Mouse (Mus musculus) left cerebral cortex, adult 2 months (tissue): ENCODE measurements around the gene Ublcp1. TPM values are rescaled to one million over a fixed set of nuclear protein-coding genes. Genes with fewer than 3 reads are reported as not detected.

Experiments used
- DNase-seq, 2 experiments: peaks; one replicate each; pipeline ENCODE4 v3.0.0; 2021 to 2022; ENCODE audit warnings: low spot score in 2 of 2, mixed read lengths in 1 of 2; ENCODE audit errors: extremely low spot score in 1 of 2
- H3K27ac ChIP-seq: fragments of 200-600 bp; 2 replicates; pipeline ENCODE4 v1.8.1; 2022
- H3K4me3 ChIP-seq: fragments of 200-600 bp; 2 replicates; pipeline ENCODE4 v1.8.1; 2022
- CTCF ChIP-seq: fragments of 200-600 bp; IDR thresholded peaks from 2 replicates; pipeline ENCODE4 v1.8.1; 2022; ENCODE audit warnings: antibody characterized with exemption, mild to moderate bottlenecking, moderate library complexity
- intact Hi-C: fragments of 180-260 bp; cut with DNase I; formaldehyde crosslinking; loops from one replicate; pipeline ENCODE4 v1.15.1; 2025
- microRNA-seq, 2 experiments: library from miRNA; unstranded; fragments of <30 nt; microRNA quantifications; one replicate each; pipeline ENCODE4 v1.2.0; 2021
- total RNA-seq, 2 experiments: library from RNA; stranded (reverse); gene quantifications; 2 replicates each; pipeline ENCODE4 v1.2.3; 2021

Ublcp1 gene
- total RNA-seq, 2 experiments from 2014 or later: 45.7 to 50.1 TPM

- Histone ChIP-seq H3K4me3 (no peak overlapping the region), H3K27ac (no peak overlapping the region)
- intact Hi-C loops: no loop called here
- TF ChIP-seq CTCF: no peak
- no peak for DNase-seq
Measured at GRCm38 (mm10) chr11:44408626-44409025, 61.7 kb downstream of the Ublcp1 start.

- no peak overlapping the region for H3K4me3 ChIP-seq
- intact Hi-C loops: no loop called here
- no peak for DNase-seq
- TF ChIP-seq CTCF: no peak
- no peak overlapping the region for H3K27ac ChIP-seq
Measured at GRCm38 (mm10) chr11:44406457-44406856, 63.8 kb downstream of the Ublcp1 start.

GRCm38 (mm10) chr11:44405961-44406360 is 64.3 kb downstream of the Ublcp1 start:
- no peak overlapping the region for H3K4me3 ChIP-seq
- no peak overlapping the region for H3K27ac ChIP-seq
- no peak for TF ChIP-seq CTCF
- intact Hi-C loops: no loop called here
- DNase-seq: no peak

- intact Hi-C loops: no loop called here
- Histone ChIP-seq H3K4me3 (no peak overlapping the region), H3K27ac (no peak overlapping the region)
- TF ChIP-seq CTCF: no peak
- DNase-seq: no peak
Measured at GRCm38 (mm10) chr11:44405113-44405512, 65.2 kb downstream of the Ublcp1 start.

Small RNA genes within 50 kb of the gene (microRNA-seq; reads per million reads assigned to microRNA genes)
- gene Gm22121: 0 reads per million in 2 experiments

Other genes with a start within 250 kb of the Ublcp1 start
- gene Il12b, start 70.4 kb downstream of the Ublcp1 start, total RNA-seq: not detected
- 10 to 100 TPM; 82.0 to 97.8 TPM for gene Rnf145, start 48.5 kb upstream of the Ublcp1 start, total RNA-seq
- 1 to 10 TPM; 3.3 to 3.6 TPM for gene Ebf1, start 146.8 kb upstream of the Ublcp1 start, total RNA-seq